Mouse (Mus musculus) bone marrow, adult 2 months (tissue): ENCODE data around the gene Rarg. TPM values are rescaled to one million over a fixed set of nuclear protein-coding genes. Genes with fewer than 3 reads are reported as not detected.

Source experiments
- H3K27ac ChIP-seq: fragments of 200-500 bp; 2 replicates; pipeline ENCODE4 v1.5.1; 2012; ENCODE audit warnings: low read depth, mild to moderate bottlenecking, control low read depth, inconsistent platforms, low read length; ENCODE audit not compliant: control insufficient read depth, poor library complexity, insufficient read depth
- H3K4me1 ChIP-seq: fragments of 200-500 bp; 2 replicates; pipeline ENCODE4 v1.6.1; 2011; ENCODE audit warnings: low read length; ENCODE audit not compliant: control insufficient read depth, insufficient read depth
- H3K4me3 ChIP-seq: fragments of 200-500 bp; replicated peaks from 2 replicates; pipeline ENCODE3; 2011; ENCODE audit warnings: mild to moderate bottlenecking, low read depth, low read length, control low read depth; ENCODE audit not compliant: control insufficient read depth
- CTCF ChIP-seq: fragments of 200-500 bp; IDR thresholded peaks from 2 replicates; pipeline ENCODE4 v1.5.1; 2011; ENCODE audit warnings: low read length, control low read depth; ENCODE audit not compliant: control insufficient read depth, insufficient read depth
- POLR2A ChIP-seq: fragments of 200-500 bp; IDR thresholded peaks from 2 replicates; pipeline ENCODE4 v1.6.1; 2011; ENCODE audit warnings: low read depth, mild to moderate bottlenecking, control low read depth, low read length, borderline replicate concordance; ENCODE audit not compliant: control insufficient read depth
- WGBS: fragments of 180-500 bp; shearing (Covaris S2); methylation state at CpG from one replicate; pipeline ENCODE4 v1.1.7; 2018; 5-methylcytosine and 5-hydroxymethylcytosine counted together
- polyA plus RNA-seq: library from polyadenylated mRNA; stranded (reverse); fragments of >200 nt; gene quantifications from 2 replicates; pipeline ENCODE4 v1.2.4, GENCODE M21; 2011; ENCODE audit warnings: low replicate concordance; ENCODE audit not compliant: missing spikeins, insufficient read depth, insufficient read length

The Rarg gene
- polyA plus RNA-seq, 1 experiment: 36.3 TPM

DNA sequence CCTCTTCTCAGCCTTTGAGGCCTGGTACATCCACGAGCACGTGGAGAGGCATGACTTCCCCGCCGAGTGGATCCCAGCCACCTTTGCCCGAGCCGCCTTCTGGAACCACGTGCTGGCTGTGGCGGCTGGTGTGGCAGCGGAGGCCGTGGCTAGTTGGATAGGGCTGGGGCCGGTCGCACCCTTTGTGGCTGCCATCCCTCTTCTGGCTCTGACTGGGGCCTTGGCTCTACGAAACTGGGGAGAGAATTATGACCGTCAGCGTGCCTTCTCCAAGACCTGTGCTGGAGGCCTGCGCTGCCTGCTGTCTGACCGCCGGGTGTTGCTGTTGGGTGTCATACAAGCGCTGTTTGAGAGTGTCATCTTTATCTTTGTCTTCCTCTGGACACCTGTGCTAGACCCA is 23.3 kb upstream of the Rarg start:
- Histone ChIP-seq H3K27ac (no peak overlapping the region), H3K4me1 (peaks cover 6% of the 10 kb centered on the region; the same call in 1 of the 2 replicates), H3K4me3 (no peak overlapping the region)
- TF ChIP-seq POLR2A: no peak
- TF ChIP-seq CTCF: no peak
- WGBS: 92% methylated on average over 19 of the region's 19 CpGs

DNA sequence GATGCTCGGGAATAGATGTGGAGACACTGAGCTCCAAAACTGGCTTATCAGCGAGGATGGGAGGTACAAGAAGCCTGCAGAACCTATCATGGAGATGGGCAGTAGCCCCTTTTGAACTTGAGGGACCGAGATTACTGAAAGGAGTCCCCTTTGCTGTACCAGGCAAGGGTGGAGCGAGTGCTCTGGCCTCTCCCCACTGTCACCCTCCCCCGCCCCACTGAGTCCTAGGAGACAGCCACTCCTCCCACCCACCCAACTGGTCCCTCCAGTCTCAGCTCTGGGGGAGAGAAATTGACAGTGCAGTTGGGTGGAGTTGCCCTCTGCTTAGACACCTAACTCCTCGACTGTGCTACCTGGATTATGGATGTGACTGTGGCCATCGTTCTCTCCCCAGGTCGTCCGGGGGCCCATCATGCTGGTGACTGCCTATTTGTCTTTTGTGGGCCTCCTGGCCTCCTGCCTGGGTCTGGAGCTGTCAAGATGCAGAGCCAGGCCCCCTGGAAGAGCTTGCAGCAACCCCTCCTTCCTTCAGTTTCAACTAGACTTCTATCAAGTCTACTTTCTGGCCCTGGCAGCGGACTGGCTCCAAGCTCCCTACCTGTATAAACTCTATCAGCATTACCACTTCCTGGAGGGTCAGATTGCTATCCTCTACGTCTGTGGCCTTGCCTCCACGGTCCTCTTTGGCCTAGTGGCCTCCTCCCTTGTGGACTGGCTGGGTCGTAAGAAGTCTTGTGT is 22.6 kb upstream of the Rarg start:
- WGBS: 14% methylated on average over 13 of the region's 13 CpGs
- peaks cover 6% of the 10 kb centered on the region; the same call in 1 of the 2 replicates for H3K4me1 ChIP-seq
- peak overlapping the region; percentile 75 for H3K4me3 ChIP-seq
- no peak for TF ChIP-seq POLR2A
- TF ChIP-seq CTCF: no peak
- peak overlapping the region; percentile 92 for H3K27ac ChIP-seq

- 0 out of 2 replicates have a peak, but pooled peaks have one; percentile 5 for TF ChIP-seq CTCF
- TF ChIP-seq POLR2A: peak; percentile 79
- peaks cover 6% of the 10 kb centered on the region; the same call in 1 of the 2 replicates for H3K4me1 ChIP-seq
- H3K4me3 ChIP-seq: peak within 1 kb of the TSS; percentile 75
- under 1% methylated on average over 65 of the region's 65 CpGs for WGBS
- H3K27ac ChIP-seq: peak within 1 kb of the TSS; percentile 92
Measured at GRCm38 (mm10) chr15:102279092-102279782, 21.9 kb upstream of the Rarg start, which contains the start of gene Mfsd5. Gene Mfsd5, plus strand, starts transcription at chr15:102279454.

- H3K27ac ChIP-seq: peak overlapping the region; percentile 66
- WGBS: 34% methylated on average over 7 of the region's 7 CpGs
Measured at GRCm38 (mm10) chr15:102278726-102279091, 21.4 kb upstream of the Rarg start.

GRCm38 (mm10) chr15:102273982-102274716 is 16.8 kb upstream of the Rarg start:
- TF ChIP-seq POLR2A (no peak), CTCF (no peak)
- 70% methylated on average over 6 of the region's 6 CpGs for WGBS
- Histone ChIP-seq H3K27ac (no peak overlapping the region), H3K4me3 (no peak overlapping the region), H3K4me1 (no peaks in the 10 kb centered on the region)

More at GRCm38 (mm10) chr15:102278726-102279091, 21.4 kb upstream of the Rarg start:
- H3K4me1 ChIP-seq: peaks cover 6% of the 10 kb centered on the region; the same call in 1 of the 2 replicates
- TF ChIP-seq CTCF (no peak), POLR2A (no peak)
- peak overlapping the region; percentile 75 for H3K4me3 ChIP-seq

DNA sequence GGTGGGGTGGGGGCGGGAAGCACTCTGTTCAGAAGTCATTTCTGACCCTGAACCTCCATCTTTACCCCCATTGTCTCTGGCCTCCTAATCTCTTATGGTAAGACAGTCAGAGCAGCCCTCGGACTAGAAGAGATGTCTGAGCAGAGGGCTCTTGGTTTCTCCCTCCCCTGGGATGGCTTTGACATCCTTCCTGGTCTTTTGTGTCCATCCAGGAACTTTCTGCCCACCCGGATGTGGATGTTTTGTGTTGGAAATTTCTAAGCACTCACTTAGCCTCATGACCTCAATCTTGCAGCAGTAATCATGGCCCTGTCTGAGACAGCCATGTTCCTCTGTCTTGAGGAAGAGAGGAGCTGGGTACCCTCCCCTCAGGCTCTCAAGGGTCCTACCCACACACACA is 14.1 kb upstream of the Rarg start:
- WGBS: 46% methylated on average over 3 of the region's 3 CpGs
- no peak overlapping the region for H3K27ac ChIP-seq

GRCm38 (mm10) chr15:102270274-102270960 is 13.1 kb upstream of the Rarg start, which contains the start of gene Gm9918:
Gene Gm9918, plus strand, starts transcription at chr15:102270563.
- Histone ChIP-seq H3K27ac (no peak within 1 kb of the TSS), H3K4me3 (no peak within 1 kb of the TSS), H3K4me1 (no peaks in the 10 kb centered on the region)
- TF ChIP-seq POLR2A (no peak), CTCF (no peak)
- 75% methylated on average over 21 of the region's 21 CpGs for WGBS

More for the DNA sequence above, 14.1 kb upstream of the Rarg start:
- TF ChIP-seq CTCF: no peak
- TF ChIP-seq POLR2A: no peak
- no peak overlapping the region for H3K4me3 ChIP-seq
- no peaks in the 10 kb centered on the region for H3K4me1 ChIP-seq
